Mouse (Mus musculus) lung, postnatal 14 days (tissue): ENCODE measurements around the gene Nlrc5.
"Not testable (repeated sequence)": the region's sequence is repeated elsewhere in the genome, so short reads cannot be mapped to it uniquely, and the experiment has no call there.

Experiments
- DNase-seq: peaks from one replicate; pipeline ENCODE4 v3.0.0; 2021

The Nlrc5 gene

DNA sequence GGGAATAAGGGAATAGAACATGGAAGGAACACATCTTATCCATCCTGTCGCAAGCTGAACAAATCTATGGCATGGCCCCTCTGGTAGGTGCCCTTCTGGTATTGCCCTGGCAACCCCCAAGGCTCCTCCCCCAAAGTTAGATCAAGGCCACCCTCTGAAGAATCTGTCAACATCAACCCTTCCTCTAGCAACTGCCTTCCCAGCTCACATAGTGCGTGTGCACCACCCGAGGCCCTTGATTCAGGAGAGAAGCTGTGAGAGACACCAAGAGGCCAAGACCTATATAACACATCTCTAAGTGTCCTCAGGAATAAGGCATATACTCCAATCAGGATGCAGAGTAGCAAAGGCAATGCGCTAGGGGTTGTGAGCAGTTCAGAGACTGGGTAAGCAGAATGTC lies 11.9 kb upstream of the Nlrc5 start:
- DNase-seq = no peak

DNA sequence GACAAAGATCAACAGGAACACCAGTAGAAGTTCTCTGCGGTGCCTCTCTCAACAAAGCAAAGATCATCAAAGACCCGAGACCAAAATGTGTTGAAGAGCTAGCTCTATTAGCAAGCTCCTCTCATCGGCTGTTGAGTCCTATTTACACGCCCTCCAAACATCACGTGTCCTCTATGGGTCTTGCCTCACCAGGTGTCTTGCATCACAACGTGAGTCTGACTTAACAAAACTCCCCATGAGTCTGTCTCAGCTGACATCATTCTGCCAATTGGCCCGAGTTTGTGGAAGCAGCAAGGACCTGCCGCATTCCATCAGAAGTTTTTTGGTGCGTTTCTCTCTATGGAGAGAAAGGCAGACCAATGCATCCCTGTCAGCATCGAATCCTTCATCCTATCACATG lies 6.2 kb upstream of the Nlrc5 start:
- DNase-seq = peak; percentile 11

DNA sequence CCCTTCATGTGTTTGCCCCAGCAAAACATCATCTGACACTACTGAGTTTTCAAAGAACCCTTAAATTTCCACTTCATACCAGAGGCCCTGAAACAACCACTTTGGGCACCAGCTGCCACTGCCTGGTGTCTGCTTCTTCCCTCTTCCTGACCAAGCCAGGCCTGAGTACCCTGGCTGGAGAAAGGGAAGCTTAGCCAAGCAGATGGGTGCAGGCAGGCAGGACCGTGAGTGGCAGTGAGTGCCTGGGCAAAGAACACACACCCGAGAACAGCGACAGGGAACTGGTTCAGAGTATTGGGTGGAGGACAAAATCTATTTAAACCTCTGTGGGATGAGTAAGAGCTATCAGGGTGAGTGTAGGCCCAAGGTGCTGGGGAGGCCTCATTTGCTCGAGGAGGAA lies 5.7 kb upstream of the Nlrc5 start:
- no peak for DNase-seq

DNA sequence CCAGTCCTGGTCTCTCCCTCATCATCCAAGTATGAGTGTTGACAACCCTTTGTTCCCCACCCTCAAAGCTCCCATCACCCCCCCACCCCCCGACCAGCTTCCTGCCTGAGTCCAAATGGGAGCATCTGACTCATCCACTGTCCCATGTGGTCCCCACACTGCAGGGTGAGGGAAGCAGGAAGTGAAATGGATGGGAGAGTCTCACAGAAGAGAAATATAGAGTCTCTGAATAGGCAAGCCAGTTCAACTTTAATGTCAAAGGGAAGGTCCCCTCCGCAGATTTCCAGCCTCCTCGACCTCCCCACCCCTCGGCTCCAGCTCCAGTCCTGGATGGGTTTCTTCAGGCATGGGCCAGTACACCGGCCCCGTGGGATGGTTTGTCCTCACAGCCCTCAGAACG lies 4.8 kb upstream of the Nlrc5 start:
- DNase-seq = no peak

DNA sequence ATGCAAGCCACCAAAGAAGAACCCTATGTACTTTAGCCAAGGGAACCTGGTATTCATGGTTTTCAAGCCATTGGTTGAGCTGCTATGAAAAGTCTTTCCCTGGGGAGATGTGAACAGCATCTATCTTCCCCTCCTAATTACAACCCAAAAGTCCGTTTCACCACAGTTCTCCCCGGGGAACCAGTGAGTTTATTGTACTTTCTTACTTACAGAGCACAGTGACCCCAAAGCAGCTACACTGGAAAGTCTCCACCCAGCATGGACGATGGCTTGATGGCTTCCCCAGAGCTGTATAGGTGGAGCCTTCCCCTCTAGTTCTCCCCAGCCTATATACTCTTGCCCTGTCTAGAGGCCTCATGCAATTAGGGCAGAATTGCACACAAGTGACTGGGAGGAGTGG lies 1.9 kb upstream of the Nlrc5 start:
- DNase-seq = no peak

DNA sequence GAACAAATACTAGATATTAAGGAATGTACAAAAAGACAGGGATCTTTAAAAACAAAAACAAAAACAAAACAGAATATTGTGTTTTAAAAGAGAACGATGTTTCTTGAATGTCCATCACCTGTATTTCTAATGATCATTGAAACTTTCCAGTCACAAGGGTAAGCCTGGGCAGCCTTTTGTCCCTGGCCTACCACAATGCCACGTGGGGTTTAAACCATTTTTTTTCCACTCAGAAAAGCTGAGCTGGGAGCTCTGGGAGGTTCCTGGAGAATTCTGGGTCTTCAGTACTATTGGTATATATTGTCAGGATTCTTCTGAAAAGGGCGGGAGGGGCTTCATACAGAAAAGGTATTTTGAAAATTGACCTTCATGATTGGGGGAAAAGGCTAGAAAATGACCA lies 802 bp downstream of the Nlrc5 start:
- no peak for DNase-seq

DNA sequence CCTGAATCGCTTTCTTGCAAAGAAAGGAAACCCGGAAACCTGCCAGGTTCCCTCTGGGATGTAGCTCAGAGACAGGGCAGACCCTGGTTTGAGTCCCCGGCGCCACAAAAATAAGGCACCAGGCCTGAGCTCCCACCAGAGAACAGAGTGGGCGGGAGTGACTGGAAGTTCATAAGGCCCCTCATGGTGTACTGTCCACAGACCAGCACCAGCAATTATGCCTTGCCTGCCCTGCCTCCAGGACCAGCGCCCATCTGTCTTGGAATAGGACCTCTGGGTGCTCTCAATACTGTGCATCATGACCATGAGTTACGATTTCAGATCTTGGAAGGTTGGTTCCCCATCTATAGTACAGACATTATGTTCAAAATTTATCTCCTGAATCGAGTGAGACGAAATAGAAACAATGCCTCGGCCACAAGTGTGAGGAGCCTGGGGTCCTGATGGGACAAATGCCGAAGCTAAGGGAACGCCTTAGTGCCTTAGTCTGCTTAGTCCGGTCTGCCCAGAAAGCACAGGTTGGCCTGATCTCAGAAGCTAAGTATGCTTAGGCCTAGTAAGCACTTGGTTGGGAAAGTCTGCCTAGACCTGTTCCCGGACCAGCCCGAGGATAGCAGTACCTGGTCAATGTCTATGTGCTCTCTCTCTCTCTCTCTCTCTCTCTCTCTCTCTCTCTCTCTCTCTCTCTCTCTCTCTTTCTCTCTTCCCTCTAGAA lies 1.4 kb downstream of the Nlrc5 start:
- DNase-seq = no peak

DNA sequence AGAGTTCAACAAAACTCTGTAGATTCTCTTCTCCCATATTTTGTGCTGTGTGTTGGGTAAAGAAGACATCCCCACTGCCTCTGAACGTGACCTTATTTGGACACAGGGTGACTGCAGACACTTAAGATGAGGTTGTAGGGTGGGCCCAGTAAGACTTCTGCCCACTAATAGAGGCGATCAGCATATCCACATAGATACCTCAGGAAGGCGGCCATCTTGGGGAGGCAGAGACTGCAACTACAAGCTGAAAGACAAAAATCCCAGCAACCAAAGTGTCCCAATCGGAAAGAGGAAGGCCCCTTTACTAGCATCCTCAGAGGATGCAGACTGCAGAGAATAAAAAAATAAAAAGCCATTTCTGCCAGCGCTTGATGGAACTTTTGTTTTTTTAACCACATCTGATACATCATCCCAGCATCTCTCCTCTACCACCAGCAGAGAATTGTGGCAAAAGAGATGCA lies 2.0 kb downstream of the Nlrc5 start:
- no peak for DNase-seq

DNA sequence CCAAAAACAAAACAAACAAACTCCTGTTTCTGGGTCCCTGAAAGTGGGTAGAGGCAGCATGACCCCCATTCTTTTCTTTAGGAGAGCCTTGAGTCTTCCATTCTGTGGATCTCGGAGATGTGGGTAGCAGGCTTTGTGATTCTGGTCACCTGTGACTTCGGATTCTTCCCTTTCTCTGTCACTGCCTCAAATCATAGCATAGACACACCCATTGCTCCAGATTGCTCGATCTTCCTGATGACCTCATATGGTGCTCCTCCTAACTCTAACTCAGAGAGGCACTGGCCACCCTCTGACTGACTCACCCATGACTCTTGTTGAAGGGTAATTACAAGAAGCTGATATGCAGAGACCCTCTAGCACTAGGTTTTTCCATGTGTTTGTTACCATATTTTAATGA lies 2.7 kb downstream of the Nlrc5 start:
- no peak for DNase-seq

DNA sequence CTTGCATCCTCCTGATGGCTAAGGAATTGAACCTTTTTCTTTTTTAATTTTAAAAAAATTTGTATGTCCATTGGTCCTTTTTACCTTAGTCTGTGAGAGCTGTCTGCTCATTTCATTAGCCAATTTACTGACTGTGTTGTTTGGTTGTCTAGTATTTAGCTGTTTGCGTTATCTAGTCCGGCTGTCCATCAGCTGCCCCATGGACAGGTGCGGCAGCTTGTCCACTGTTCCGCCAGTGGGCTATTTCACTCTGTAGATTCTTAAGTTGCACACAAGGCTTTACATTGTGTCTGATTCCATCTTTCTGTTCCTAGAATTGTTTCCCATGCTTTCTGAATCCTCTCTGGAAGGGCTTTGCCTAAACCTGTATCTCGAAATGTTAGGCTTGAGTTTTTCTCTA lies 4.5 kb downstream of the Nlrc5 start:
- DNase-seq = no peak

DNA sequence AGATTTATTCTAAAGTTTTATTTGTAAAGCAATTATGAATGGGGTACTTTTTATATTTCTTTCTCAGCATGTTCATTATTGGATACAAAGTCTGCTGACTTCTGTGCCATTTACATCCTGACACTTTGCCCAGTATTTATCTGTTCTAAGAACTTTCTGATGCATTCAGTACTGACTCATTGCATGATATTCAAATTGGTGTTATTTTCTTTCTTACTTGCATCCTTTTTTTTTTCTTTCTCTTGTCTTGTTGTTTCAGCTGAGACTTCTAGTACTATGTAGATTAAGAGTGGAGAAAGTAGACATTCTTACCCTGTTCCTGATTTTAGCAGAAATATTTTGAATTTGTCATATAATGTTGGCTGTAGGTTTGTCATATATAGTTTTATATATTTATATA lies 5.5 kb downstream of the Nlrc5 start:
- no peak for DNase-seq

DNA sequence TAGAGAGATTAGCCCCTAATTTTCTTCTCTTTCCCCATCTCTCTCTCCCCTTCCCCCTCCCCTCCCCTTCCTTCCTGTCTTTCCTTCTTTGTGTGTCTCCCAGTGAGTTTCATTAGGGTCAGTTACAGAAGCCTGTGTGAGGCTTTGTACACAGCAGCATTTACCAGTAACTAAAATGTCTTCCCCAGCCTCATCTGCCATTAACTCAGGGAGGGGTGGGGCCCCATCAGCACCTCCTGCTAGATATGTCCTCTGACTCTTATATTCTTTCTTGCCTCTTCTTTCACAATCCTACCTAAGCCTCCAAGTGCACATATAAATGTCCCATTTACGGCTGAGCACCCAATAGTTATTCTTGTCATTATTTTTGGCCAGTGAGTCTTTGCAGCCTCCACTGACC lies 6.2 kb downstream of the Nlrc5 start:
- DNase-seq = no peak

DNA sequence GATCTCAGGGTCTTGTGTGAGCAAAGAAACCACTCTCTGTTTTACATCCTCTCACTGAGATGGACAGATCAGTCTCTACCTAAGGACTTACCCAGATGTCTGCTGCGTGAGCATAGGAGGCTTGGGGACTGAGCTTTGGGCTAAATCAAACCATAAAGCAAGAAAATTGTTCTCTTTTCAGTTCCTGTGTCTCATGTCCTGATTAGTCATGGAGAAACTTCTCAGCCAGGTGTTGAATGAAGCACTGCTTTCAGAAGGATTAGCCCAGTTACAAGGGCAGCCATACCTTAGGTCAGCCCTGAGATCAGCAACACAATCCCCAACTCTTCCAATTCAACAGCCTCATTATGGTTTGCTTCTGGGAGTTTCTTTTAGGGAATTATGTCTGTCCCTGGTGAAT lies 7.5 kb downstream of the Nlrc5 start:
- DNase-seq = no peak

DNA sequence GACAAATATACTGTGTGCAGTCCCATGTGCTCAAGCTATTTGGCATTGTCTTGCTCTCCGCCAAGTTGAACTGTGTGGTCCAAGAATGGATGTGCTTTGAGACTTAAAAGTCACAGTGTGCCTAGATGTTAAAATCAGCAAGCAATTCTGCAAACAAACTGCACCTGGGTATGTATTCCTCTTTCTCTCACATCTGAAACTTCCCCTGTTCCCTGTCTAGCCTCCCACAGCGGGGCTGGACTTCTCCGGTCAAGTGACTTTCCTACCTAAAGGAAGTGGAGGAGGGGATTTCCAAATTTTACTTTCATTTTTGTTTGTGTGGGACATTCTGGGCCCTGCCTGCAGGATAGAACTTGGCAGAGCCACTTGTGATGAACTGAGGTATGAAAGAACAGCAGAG lies 9.0 kb downstream of the Nlrc5 start:
- no peak for DNase-seq

DNA sequence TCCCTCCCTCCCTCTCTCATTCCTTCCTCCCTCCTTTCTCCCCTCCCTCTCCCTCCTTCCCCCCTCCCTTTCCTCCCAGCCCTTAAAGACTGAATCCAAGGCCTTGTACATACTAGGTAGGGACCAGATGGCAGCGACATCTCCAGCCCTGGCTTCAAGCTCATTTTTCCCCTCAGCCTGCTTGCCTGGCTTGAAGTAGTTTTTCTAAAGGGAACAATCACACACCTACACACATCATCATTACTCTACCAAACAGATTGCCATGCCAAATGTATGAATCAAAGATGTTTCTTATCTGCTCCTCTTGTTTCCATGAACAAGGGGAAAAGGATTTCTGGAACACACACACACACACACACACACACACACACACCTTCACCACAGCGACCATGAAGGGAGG lies 10.3 kb downstream of the Nlrc5 start:
- DNase-seq = no peak

DNA sequence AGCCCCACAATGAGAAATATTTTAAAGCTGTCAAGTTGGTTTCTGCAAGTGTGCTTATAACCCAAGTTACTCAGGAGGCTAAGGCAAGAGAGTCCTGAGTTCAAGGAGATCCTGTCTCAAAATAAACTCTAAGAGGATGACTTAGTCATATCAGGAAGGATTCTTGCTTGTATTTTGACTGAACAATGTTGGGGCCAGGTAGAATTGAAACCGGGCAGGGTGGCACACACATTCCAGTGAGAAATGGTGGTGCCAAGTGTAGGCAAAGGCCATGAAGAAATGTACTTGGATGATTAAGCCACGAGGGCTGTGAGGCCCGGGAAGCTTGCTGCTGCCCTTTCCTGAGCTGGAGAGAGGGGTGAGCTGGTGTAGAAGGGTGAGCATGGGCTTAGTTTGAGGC lies 13.0 kb downstream of the Nlrc5 start:
- no peak for DNase-seq

DNA sequence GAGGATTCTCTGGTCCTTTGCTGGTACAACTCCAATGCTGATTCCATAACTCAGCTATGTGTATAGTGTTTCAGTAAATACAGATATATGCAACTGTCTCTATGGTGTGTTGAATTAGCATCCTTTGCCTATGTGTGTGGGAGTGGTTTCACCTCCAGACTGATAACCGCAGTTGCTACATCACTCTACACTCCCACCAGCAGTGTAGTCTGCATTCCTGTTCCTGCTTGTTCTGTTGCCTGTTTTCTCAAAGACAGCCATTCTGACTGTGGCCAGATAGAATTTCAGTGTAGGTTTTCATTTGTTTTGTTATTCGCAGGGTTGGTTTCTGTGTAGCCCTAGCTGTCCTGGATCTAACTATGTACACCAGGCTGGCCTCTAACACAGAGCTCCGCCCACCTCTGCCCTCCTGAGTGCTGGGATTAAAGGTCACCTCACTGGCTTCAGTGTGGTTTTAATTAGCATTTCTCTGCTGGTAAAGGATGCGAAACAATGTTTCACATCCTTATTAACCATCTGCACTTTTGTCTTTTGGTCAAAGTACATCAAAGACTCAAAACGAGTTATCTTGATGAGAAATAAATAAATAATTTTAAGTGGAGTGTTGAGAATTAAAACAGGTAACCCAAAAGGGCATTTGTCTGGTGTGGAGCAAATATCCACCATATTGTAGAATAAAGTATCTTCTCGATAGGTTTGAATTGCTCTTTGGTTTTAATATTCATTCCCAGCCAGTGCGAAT lies 13.6 kb downstream of the Nlrc5 start:
- DNase-seq = no peak

DNA sequence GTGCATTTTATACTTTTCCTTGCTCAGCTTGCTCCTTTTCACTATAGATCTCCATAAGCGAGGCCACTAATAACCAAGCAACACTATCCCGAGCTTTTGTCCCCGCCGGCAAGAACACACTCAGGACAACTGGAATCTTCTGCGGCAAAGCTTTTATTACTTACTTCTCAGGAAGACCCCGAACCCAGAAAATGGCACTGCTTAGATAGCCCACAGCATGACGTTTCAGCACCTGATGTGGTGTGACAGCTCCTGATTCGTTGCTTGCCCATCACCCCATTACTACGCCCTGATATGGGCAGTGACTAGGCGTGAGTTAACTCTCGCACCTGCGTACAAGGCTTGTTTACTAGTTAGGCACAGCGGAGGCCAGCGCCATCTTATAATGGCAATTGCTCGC lies 18.8 kb downstream of the Nlrc5 start:
- DNase-seq = not testable (repeated sequence)

DNA sequence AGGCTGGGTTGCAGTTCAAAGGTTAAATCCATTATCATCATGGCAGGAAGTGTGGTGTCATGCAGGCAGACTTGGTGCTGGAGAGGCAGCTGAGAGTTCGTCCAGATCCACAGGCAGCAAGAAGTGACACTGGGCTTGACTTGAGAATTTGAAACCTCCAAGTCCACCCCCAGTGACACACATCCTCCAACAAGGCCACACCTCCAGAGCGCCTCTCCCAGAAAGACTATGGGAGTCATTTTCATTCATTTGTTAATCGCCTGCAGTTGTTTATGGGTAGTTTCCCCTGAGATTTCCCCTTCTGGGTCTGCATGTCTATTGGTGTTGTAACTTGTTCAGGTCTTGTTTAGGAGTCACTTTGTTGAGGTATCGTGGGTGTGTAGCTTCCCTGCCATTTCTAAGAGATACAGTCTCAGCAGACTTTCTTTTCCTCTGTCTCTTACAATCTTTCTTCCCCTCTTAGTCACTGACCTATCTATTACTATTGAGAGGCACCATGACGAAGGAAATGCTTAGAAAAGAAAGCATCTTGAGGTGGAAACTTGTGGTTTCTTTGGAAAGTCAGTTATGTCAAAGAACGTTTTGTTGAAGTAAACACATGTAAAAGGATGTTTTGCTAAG lies 19.8 kb downstream of the Nlrc5 start:
- no peak for DNase-seq

DNA sequence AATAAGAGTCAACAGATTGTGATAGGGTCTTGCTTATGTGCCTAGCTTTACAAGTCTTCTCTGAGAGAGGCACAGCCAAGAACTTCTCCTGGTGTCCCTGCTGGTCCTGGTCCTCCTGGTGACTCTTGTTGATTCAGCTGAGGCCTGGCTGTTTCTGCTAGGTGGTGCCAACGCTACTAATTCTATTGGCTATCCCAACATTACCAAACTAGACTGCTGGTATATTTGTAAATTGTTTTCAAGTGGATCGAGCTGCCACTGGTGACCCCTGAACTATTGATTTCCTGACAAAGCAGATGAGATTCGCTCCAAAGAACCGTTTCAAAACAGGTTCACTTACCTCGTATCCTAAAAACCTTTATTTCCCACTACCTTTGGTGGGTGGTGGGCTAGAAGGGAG lies 20.7 kb downstream of the Nlrc5 start:
- no peak for DNase-seq

DNA sequence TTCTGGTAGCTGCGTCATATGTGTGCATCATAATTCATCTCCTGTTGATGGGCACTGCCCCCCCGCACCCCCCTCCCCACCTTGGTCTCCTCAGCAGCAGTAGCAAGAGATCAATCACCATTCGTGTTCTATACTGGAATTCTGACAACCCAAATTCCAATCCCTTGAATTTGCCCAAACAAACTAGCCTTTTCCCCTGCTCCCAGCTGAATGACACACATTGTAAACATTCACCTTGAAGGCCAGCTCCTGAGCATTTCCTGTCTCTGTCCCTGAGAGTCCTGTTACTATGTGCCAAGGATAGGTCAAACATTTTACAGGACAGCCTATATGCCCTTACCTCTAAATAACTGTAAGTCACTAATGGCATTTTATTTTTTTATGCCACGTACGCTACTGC lies 21.9 kb downstream of the Nlrc5 start:
- DNase-seq = no peak

DNA sequence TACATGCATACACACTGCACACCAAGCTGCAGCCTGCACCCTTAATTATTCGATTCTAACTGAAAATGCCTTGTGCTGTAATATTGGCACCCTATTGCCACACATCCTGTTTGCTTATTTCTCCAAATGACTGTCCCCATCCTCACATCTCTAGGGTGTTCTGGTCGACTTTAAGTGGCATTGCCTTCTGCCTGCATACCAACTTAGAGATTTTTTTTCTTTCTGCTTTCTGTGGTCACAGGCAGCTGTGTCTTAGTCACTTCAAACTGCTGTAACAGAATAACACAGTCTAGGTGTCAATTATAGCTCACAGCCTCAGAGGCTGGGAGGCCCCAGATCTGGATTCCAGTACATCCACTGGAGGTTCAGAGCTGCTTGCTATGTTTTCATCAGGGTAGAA lies 24.4 kb downstream of the Nlrc5 start:
- no peak for DNase-seq

DNA sequence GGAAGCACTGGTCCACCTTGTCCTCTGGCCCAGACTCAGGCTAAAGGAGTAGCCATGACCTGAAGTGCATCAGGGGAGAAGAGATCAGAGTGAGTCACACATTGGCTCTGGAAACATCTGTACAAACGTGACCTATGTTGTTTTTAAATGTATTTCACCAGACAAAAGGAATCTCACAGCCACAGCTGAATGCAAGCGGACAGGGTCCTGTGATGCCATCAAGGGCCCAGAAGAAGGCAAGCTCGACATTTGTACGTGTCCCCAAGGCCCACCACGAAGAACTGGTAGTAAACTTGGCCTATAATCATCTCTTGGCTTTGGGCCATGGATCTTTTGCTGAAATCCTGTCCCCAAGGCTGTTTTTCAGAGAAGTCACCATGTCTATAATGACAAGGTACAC lies 35.5 kb downstream of the Nlrc5 start:
- DNase-seq = no peak

DNA sequence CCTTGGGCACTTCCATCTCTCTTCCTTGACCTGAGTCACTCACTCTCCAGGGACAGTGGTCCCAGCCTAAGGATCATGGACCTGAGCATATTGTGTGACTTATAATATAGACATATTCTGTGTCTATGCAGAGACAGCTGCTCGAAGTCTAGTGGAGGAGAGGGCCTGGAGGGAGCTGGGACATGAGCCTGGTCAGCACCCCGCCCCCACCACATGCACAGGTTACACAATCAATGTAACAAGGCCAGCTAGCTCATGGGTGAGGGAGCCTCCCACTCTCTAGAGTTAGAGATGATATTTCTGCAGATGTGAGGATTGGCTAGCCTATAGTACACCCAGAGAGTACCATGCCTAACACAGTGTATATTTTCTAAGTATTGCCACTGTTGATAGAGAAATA lies 36.6 kb downstream of the Nlrc5 start:
- no peak for DNase-seq
